Mouse (Mus musculus) C2C12 (cell line): ENCODE measurements around the gene Nup205.

Source experiments
- CEBPB ChIP-seq: IDR thresholded peaks from one replicate; pipeline ENCODE4 v1.6.1; 2011; ENCODE audit warnings: low read depth, mild to moderate bottlenecking, control low read depth, moderate library complexity
- CTCF ChIP-seq: IDR thresholded peaks from one replicate; pipeline ENCODE4 v1.5.1; 2011; ENCODE audit not compliant: control insufficient read depth, insufficient read depth, insufficient read length
- FOSL1 ChIP-seq: IDR thresholded peaks from one replicate; pipeline ENCODE4 v1.8.0; 2011; ENCODE audit warnings: mild to moderate bottlenecking, low read length; ENCODE audit not compliant: poor library complexity, insufficient read depth, severe bottlenecking
- USF1 ChIP-seq: IDR thresholded peaks from one replicate; pipeline ENCODE4 v1.6.1; 2011; ENCODE audit warnings: low read depth, mild to moderate bottlenecking, control low read depth, moderate library complexity

DNA sequence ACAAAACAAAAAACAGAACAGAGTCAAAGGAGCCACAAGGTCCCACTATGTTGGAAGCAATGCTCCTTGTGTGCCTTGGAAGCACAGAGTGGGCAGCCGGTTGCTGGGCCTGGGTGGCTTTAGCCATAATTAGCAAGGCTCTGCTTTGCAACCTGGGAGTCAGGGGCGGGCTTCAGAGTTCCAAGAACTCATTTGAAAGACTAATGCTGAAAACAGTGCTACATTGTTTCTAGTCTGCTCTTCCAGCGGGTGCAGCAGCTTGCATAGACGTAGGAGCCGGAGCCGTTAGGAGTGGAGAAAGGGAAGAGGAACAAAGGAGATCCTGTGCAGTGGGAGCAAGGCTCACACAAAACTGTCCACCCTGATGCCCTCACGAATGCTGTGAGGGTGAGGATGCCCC lies 111.7 kb downstream of the Nup205 start:
- no peak for TF ChIP-seq CTCF
- no peak for TF ChIP-seq USF1
- TF ChIP-seq FOSL1: no peak
- no peak for TF ChIP-seq CEBPB
